Mouse (Mus musculus): Measurements from ENCODE around the gene 1700023F06Rik. TPM values are rescaled to one million over a fixed set of nuclear protein-coding genes. Genes with fewer than 3 reads are reported as not detected.
A peak's percentile ranks its signal among the peaks of the same experiment; 100 is the strongest.

Gene 1700023F06Rik
- 2.3 and 2.6 TPM in 2 replicates for polyA plus RNA-seq (2015; fragmentation: Nextera tagmentation; extraction: Ambion mirVana)

DNA sequence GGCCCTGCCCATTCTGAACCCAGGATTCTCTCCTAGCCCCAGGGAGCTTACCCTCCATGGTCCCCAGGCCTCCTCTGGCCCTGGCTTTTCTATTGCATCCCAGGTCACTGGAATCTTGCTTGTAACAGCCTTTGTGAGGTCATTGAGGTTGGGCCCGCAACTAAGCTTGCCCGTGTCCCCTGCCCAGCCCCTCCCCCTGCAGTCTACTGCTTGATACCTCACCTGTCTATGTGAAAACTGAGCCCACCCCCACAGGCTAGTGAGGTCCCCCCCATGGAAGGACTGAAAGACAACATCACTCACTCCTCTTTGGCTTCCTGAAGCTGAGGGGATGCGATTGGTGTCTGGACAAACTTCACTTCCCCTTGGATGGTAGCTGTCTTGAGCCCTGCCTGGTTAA is at the start of gene 1700023F06Rik:
1700023F06Rik (minus strand) TSS at position 101 of the 400 bp plus-strand sequence.
- no peak for ATAC-seq (ENCODE audit: low FRiP score, low read depth)
- H3K27me3 ChIP-seq = no peaks in the 10 kb centered on the region

DNA sequence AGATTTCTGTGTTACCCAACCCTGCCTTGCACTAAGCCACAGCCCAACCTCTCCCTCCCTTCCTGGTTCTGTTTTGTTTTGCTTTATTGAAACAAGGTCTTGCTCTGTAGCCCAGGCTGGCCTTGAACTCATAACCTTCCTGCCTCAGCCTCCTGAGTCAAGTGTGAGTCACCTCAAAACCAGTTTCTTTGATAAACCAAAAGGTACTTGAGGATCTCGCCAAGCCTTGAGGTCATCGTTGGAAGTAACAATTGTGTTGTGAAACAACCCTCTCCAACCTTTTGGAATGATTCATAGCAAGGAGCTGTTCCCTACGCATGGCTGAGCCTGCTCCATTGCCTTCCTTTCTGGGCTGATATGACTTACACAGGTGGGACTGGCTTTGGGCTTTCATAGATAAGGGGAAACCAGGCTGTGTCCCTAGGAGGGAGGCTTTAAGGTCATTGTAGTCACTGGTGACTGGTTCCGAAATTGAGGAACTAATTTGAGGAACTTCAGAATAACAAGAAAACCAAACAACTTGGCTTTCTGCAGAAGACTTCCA is 49.7 kb upstream of the 1700023F06Rik start:
- H3K27ac ChIP-seq (replicated peaks) = no peak overlapping the region
- no peak overlapping the region for H3K9ac ChIP-seq
- no peak overlapping the region for H3K4me3 ChIP-seq
- no peak for ATAC-seq (ENCODE audit: low FRiP score, low read depth)
- 90% methylated on average over 4 of the region's 4 CpGs for WGBS
- H3K9me3 ChIP-seq = no peaks in the 10 kb centered on the region
- H3K36me3 ChIP-seq = no peaks in the 10 kb centered on the region
- no peak overlapping the region for H3K4me2 ChIP-seq
- peaks cover 12% of the 10 kb centered on the region for H3K4me1 ChIP-seq (replicated peaks)
- no peaks in the 10 kb centered on the region for H3K27me3 ChIP-seq

More for the DNA sequence above, at the start of gene 1700023F06Rik:
- Histone ChIP-seq H3K4me3 (no peak within 1 kb of the TSS), H3K36me3 (no peaks in the 10 kb centered on the region), H3K9ac (no peak within 1 kb of the TSS), H3K4me2 (no peak within 1 kb of the TSS), H3K9me3 (no peaks in the 10 kb centered on the region), H3K4me1 (replicated peaks) (no peaks in the 10 kb centered on the region), H3K27ac (replicated peaks) (no peak within 1 kb of the TSS)
- 81% methylated on average over 3 of the region's 3 CpGs for WGBS

DNA sequence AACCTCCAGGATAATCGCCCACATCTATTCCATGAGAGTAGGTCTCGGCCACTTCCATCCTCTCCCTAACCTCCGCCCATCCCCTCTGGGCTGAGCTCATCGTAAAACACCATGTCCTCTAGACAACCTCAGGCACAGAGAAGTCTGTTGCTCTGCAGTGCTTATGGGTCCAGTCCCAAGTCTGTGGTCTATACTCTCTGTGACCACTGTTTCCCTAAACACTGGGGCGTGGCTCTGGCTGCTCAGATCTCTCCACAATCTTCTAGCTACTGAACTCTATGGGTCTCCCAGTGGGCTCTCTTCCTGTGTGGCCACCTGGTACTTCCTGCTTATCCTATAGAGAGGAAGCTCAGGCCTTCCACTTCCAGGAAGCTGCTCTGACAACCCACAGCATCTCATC is 45.2 kb upstream of the 1700023F06Rik start:
- no peak overlapping the region for H3K27ac ChIP-seq (replicated peaks)
- H3K4me3 ChIP-seq = no peak overlapping the region
- no peak for ATAC-seq (ENCODE audit: low FRiP score, low read depth)
- H3K27me3 ChIP-seq = no peaks in the 10 kb centered on the region
- H3K36me3 ChIP-seq = no peaks in the 10 kb centered on the region
- no peaks in the 10 kb centered on the region for H3K9me3 ChIP-seq
- peaks cover 5% of the 10 kb centered on the region; the same call in 1 of the 2 replicates for H3K4me1 ChIP-seq (replicated peaks)
- H3K4me2 ChIP-seq = no peak overlapping the region
- H3K9ac ChIP-seq = no peak overlapping the region
- WGBS = 92% methylated on average over 5 of the region's 5 CpGs

DNA sequence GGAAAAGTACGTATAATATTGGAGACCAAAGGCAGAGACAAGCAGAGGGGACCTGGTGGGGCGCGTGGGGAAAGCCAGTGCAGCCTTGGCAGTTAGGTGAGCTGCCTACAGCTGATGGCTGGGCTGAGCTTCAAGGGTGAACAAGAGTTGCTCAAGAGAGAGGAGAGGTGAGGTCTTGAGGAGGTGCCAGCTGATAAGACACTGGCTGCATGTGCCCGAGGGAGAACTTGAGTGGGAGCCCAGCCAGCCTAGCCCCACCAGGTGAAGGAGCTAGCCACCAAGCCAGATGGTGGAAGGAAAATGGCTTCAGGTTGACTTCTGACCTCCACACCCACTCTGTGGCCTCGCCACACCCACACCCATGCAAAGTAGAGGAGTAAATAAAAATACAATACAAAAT is 44.0 kb upstream of the 1700023F06Rik start:
- no peak overlapping the region for H3K4me3 ChIP-seq
- no peak overlapping the region for H3K27ac ChIP-seq (replicated peaks)
- H3K36me3 ChIP-seq = no peaks in the 10 kb centered on the region
- no peak for ATAC-seq (ENCODE audit: low FRiP score, low read depth)
- 93% methylated on average over 5 of the region's 5 CpGs for WGBS
- no peaks in the 10 kb centered on the region for H3K9me3 ChIP-seq
- no peak overlapping the region for H3K9ac ChIP-seq
- H3K4me1 ChIP-seq (replicated peaks) = peaks cover 17% of the 10 kb centered on the region
- H3K4me2 ChIP-seq = no peak overlapping the region
- no peaks in the 10 kb centered on the region for H3K27me3 ChIP-seq

DNA sequence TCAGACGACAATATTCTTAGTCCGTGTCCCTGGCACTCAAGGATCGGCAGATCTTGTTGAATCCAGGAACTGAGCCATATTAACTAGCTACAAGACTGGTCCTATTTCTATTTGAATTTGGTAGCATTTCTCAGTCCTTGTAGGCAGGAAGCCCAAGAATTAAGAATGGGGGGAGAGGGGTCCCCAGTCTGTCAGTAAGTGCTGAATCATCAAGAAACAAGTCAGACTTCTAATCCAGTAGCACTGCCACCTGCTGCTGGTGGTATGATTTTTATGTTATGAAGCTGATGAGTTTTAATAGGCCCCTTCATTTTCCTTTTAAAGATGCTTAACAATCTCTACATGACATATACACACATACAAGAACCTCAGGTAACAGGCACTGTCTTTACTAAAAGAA is 42.0 kb upstream of the 1700023F06Rik start:
- no peaks in the 10 kb centered on the region for H3K9me3 ChIP-seq
- ATAC-seq (ENCODE audit: low FRiP score, low read depth) = no peak
- no peak overlapping the region for H3K27ac ChIP-seq (replicated peaks)
- no peak overlapping the region for H3K9ac ChIP-seq
- H3K4me1 ChIP-seq (replicated peaks) = peaks cover 31% of the 10 kb centered on the region
- no peaks in the 10 kb centered on the region for H3K36me3 ChIP-seq
- no peak overlapping the region for H3K4me2 ChIP-seq
- 88% methylated on average over 3 of the region's 3 CpGs for WGBS
- no peaks in the 10 kb centered on the region for H3K27me3 ChIP-seq
- no peak overlapping the region for H3K4me3 ChIP-seq

DNA sequence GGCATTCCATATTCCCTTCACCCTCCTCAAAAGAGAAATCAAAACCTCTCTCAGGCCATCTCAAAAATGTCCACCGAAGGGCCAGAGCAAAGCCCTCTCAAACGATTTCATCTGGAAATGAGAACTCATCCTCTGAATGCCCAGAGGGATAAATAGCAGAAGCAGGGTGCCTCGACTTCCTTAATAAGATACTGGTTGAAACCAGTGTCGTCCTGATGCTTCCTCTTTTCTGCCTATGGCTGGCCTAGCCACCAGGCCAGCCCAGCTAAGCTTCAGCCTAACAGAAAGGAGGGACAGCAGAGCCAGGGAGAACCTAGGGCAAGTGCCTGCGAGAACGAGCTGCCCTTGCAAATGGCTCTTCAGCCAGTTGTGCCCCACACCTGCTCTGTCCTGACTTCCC is 41.2 kb upstream of the 1700023F06Rik start:
- no peak overlapping the region for H3K27ac ChIP-seq (replicated peaks)
- H3K9me3 ChIP-seq = no peaks in the 10 kb centered on the region
- no peak for ATAC-seq (ENCODE audit: low FRiP score, low read depth)
- no peak overlapping the region for H3K9ac ChIP-seq
- H3K36me3 ChIP-seq = no peaks in the 10 kb centered on the region
- WGBS = 73% methylated on average over 6 of the region's 6 CpGs
- H3K4me2 ChIP-seq = no peak overlapping the region
- H3K27me3 ChIP-seq = no peaks in the 10 kb centered on the region
- no peak overlapping the region for H3K4me3 ChIP-seq
- peaks cover 36% of the 10 kb centered on the region for H3K4me1 ChIP-seq (replicated peaks)

DNA sequence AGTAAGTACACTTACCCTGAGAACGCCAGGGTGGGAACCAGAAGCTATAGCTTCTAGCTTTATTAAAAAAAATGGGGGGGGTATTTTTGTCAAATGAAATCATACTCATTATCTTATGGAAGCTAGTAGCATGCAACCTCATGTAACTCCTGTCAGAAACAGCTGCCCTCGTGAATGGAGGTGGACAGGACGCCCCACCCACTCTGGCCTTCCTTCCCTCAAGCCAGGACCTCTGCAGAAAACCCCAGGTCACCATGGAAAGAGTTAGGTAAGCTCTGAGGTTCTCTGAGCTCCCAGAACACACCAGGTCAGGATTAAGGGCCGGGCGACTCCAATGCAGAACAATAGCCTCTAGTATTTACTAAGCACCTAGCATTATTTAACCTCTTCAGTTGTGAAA is 40.5 kb upstream of the 1700023F06Rik start:
- 76% methylated on average over 5 of the region's 5 CpGs for WGBS
- no peak for ATAC-seq (ENCODE audit: low FRiP score, low read depth)
- Histone ChIP-seq H3K9me3 (no peaks in the 10 kb centered on the region), H3K27me3 (no peaks in the 10 kb centered on the region), H3K4me3 (no peak overlapping the region), H3K9ac (no peak overlapping the region), H3K4me1 (replicated peaks) (peaks cover 43% of the 10 kb centered on the region), H3K4me2 (no peak overlapping the region), H3K36me3 (no peaks in the 10 kb centered on the region), H3K27ac (replicated peaks) (no peak overlapping the region)

DNA sequence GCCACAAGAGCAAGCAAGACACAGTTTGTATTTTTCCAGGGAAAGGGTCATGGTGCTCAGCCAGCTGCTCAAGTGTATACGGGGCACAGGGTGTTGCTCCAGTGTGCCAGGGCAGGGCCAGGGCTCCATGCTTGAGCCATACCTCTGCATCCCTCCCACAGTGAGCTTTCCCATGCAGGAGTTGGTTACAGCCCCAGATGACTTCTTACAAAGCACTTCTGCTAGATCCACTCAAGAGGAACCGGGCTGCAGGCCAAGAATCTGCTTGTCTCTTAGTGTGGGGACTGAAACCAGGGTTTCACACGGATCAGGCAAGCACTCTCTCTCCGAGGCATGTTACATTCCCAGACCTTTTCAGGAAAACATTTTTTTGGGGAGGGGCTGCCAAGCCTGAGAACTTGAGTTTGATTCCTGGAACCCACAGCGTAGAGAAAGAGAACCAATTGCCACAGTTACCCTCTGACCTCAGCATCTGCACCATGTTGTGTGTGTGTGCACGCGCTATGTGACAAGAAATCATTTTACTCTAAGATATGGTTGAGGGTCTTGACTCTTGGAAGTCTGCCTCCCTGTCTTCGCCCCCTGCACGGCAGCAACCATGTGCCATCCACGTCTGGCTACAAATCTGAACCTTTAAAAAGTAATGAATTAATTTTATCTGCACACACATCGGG is 39.3 kb upstream of the 1700023F06Rik start:
- 56% methylated on average over 11 of the region's 11 CpGs for WGBS
- H3K9me3 ChIP-seq = no peaks in the 10 kb centered on the region
- H3K27me3 ChIP-seq = no peaks in the 10 kb centered on the region
- 0 out of 2 replicates have a peak, but pooled peaks have one; percentile 35 for ATAC-seq (ENCODE audit: low FRiP score, low read depth)
- H3K4me3 ChIP-seq = no peak overlapping the region
- H3K4me1 ChIP-seq (replicated peaks) = peaks cover 43% of the 10 kb centered on the region
- no peak overlapping the region for H3K4me2 ChIP-seq
- no peak overlapping the region for H3K9ac ChIP-seq
- peak overlapping the region; percentile 56 for H3K27ac ChIP-seq (replicated peaks)
- H3K36me3 ChIP-seq = no peaks in the 10 kb centered on the region

DNA sequence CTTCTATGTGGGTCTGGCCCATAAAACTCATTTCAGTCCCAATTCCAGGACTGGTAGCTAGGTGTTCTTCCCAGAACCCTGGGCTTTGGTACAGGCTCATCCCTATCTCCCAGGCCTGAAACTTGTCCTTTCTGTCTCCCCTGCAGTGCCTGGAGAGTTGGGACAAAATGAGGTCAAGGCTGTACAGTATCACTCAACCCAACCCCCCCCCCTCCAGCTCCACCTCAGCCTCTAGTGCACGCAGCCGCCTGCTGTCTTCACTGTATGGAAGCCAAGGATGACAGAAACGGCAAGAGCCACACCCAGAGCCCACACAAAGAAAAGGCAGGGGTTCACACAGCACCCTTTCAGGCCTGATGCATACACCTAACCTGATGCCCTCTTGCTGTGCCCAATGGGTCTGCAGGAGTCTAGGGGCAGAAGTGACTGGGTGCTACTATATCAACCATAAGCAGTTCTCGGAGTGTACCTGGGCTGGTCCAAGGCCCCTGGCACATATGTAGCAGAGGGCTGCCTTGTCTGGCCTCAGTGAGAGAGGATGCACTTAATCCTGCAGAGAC is 38.5 kb upstream of the 1700023F06Rik start:
- Histone ChIP-seq H3K4me1 (replicated peaks) (peaks cover 48% of the 10 kb centered on the region), H3K4me3 (no peak overlapping the region), H3K27ac (replicated peaks) (peak overlapping the region; percentile 49; the same call in 1 of the 2 replicates), H3K4me2 (no peak overlapping the region), H3K27me3 (no peaks in the 10 kb centered on the region), H3K9me3 (no peaks in the 10 kb centered on the region), H3K9ac (no peak overlapping the region), H3K36me3 (no peaks in the 10 kb centered on the region)
- peak; percentile 46; the same call in 1 of the 2 replicates for ATAC-seq (ENCODE audit: low FRiP score, low read depth)
- WGBS = 63% methylated on average over 4 of the region's 4 CpGs

DNA sequence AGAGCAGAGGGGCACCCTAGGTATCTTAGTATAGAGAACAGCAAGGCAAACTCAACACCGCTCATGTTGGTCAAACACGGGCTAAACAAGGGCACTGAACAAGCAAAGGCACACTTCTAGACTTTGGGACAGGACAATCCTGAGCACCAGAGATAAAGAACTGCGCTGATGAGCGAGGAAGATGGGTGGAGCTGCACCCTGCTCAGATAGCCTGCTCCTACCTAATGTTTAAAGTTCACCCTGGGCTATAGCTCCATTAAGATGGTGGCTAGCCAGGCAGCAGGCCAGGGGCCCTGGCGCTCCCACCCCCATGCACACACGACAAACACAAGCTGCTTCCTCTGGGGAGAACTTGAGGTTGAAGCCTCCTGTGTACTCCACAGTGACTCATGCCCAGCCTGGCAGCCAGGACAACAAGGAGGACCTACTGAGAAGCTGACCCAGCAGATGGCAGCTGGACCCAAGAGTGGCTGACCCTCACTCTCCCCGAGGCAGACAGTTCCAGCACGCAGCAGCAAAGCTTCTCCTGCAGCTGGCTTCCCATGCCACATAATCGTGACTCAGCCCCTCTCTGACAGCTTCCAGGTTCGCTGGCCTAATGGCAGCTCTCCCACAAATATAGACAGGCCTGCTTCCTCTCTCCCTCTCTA is 37.8 kb upstream of the 1700023F06Rik start:
- no peak for ATAC-seq (ENCODE audit: low FRiP score, low read depth)
- peaks cover 52% of the 10 kb centered on the region for H3K4me1 ChIP-seq (replicated peaks)
- no peaks in the 10 kb centered on the region for H3K9me3 ChIP-seq
- no peaks in the 10 kb centered on the region for H3K36me3 ChIP-seq
- H3K27ac ChIP-seq (replicated peaks) = peak overlapping the region; percentile 49; the same call in 1 of the 2 replicates
- H3K27me3 ChIP-seq = no peaks in the 10 kb centered on the region
- H3K9ac ChIP-seq = no peak overlapping the region
- 66% methylated on average over 10 of the region's 10 CpGs for WGBS
- H3K4me3 ChIP-seq = no peak overlapping the region
- H3K4me2 ChIP-seq = no peak overlapping the region

DNA sequence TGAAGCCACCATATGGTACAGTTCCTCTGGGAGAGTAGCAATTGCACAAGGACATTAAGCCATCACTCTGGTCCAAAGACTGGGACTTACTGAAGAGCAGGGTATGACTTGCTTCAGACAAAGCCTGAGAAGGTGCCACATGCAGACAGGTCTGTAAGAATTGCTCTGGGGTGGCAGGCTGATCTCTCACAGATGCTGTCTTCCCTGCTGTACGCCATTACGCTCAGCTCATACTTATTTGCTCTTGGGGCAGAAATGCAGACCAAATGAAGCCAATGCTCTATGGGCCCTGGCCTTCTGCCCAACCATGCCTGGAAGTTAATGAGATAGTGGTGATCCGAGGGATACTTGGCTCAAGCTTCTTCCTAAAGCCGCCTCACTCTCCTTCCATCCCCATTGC is 36.5 kb upstream of the 1700023F06Rik start:
- Histone ChIP-seq H3K36me3 (no peaks in the 10 kb centered on the region), H3K27ac (replicated peaks) (peak overlapping the region; percentile 32; the same call in 1 of the 2 replicates), H3K27me3 (no peaks in the 10 kb centered on the region), H3K9me3 (no peaks in the 10 kb centered on the region), H3K4me2 (no peak overlapping the region), H3K4me3 (no peak overlapping the region), H3K4me1 (replicated peaks) (peaks cover 57% of the 10 kb centered on the region), H3K9ac (no peak overlapping the region)
- no peak for ATAC-seq (ENCODE audit: low FRiP score, low read depth)
- WGBS = 67% methylated on average over 4 of the region's 4 CpGs

DNA sequence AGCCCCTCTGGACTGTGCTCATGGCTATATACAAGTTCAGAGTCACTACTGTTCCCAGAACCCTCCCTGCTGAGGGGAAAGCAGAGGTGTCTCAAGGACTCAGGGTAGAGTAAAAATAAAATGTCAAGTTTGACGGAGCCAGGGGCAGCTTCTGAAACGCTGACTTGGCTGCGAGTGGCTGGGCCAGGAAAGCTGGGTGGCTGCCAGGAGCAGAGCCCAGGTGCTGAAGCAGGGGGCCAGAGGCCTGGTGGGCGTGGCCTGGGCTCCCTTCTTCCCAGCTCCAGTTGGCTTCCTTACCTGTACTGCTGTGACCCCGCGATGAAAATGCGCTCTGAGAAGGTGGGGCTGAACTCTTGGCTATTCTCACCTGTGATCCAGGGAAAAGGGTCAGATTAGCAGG is 32.4 kb upstream of the 1700023F06Rik start:
- WGBS = 45% methylated on average over 7 of the region's 7 CpGs
- H3K36me3 ChIP-seq = peaks cover 20% of the 10 kb centered on the region
- no peak overlapping the region for H3K4me3 ChIP-seq
- H3K27ac ChIP-seq (replicated peaks) = no peak overlapping the region
- ATAC-seq (ENCODE audit: low FRiP score, low read depth) = no peak
- H3K4me1 ChIP-seq (replicated peaks) = peaks cover 26% of the 10 kb centered on the region
- no peaks in the 10 kb centered on the region for H3K27me3 ChIP-seq
- no peaks in the 10 kb centered on the region for H3K9me3 ChIP-seq
- no peak overlapping the region for H3K9ac ChIP-seq
- no peak overlapping the region for H3K4me2 ChIP-seq
